9 mouse cellular contexts compared by ENCODE assay signal in the genomic region with DNA sequence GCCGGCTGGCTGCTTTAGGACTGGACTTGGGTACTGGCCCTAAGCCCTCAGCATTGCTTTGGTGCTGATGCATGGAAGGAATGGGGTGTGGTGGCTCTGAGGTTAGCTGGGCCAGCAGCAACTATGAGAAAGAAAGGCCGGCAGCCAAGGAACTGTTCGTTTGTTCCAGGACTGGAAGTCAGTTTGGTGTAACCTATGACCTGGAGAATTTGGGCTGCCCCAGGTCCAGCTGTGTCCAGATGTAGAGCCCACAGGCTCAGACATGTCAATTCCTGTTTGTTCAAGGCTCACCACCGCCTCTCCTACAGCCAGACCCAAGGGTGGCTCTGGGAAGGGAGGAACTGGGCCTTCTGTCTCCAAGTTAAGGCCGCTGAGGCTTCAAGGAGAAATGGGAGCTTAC. TPM values are rescaled to one million over a fixed set of nuclear protein-coding genes. Genes with fewer than 3 reads are reported as not detected.
DNase-seq lines count a peak whose midpoint lies in the region; ATAC-seq lines count a peak whose summit lies in the region.
"Had no signal": no experiment of that assay in that cellular context is flagged by ENCODE, and none has a peak within 500 bp of the region (broad histone marks: within the 10 kb centered on the region; RNA-seq: fewer than 3 reads in every experiment).

No protein-coding gene starts in this region.

- no peak overlapping the region for H3K4me3 ChIP-seq in kidney, embryonic 15.5 days (replicated peaks)
- H3K4me3 ChIP-seq in hindbrain, embryonic 10.5 days, result no peak overlapping the region
- H3K4me3 ChIP-seq: midbrain, embryonic 10.5 days had no signal

- no peak overlapping the region for H3K4me2 ChIP-seq in kidney, embryonic 15.5 days

- no peaks in the 10 kb centered on the region for H3K27me3 ChIP-seq in kidney, embryonic 15.5 days
- peaks cover 2% of the 10 kb centered on the region; the same call in 1 of the 2 replicates for H3K27me3 ChIP-seq in hindbrain, embryonic 10.5 days (ENCODE audit: insufficient read depth, poor library complexity, severe bottlenecking)

- peak; percentile 44 for DNase-seq in adrenal gland, postnatal 10 days
- no peak for DNase-seq in adrenal gland, postnatal 25 days
- DNase-seq in gastrocnemius, adult 8-10 months (ENCODE audit: low spot score in 2 of 2), result peak; percentile 49 to 57
- peak; percentile 67 for DNase-seq in lung, postnatal 25 days (ENCODE audit: low spot score)
- DNase-seq in hindbrain, embryonic 10.5 days (ENCODE audit: low spot score), result no peak
- DNase-seq in embryo, embryonic 9.5 days (ENCODE audit: extremely low spot score), result no peak

- H3K9me3 ChIP-seq in kidney, embryonic 15.5 days (replicated peaks), result no peaks in the 10 kb centered on the region
- H3K9me3 ChIP-seq in hindbrain, embryonic 10.5 days, result no peaks in the 10 kb centered on the region
- H3K9me3 ChIP-seq: midbrain, embryonic 10.5 days had no signal

- H3K27ac ChIP-seq in kidney, embryonic 15.5 days, result peak overlapping the region; percentile 70
- H3K27ac ChIP-seq in hindbrain, embryonic 10.5 days, result no peak overlapping the region
- H3K27ac ChIP-seq: midbrain, embryonic 10.5 days had no signal

- peaks cover 23% of the 10 kb centered on the region for H3K4me1 ChIP-seq in kidney, embryonic 15.5 days
- H3K4me1 ChIP-seq in hindbrain, embryonic 10.5 days (replicated peaks), result peaks cover 17% of the 10 kb centered on the region

- ATAC-seq in kidney, embryonic 15.5 days (replicated peaks; ENCODE audit: low FRiP score), result no peak
- no peak for ATAC-seq in CD4-positive, CD25-positive, alpha-beta regulatory T cell, adult 4 months

- WGBS in kidney, embryonic 15.5 days, result 58% methylated on average over 5 of the region's 5 CpGs
- 77% methylated on average over 5 of the region's 5 CpGs for WGBS in hindbrain, embryonic 10.5 days

- no peaks in the 10 kb centered on the region for H3K36me3 ChIP-seq in kidney, embryonic 15.5 days
- H3K36me3 ChIP-seq in hindbrain, embryonic 10.5 days, result no peaks in the 10 kb centered on the region
- H3K36me3 ChIP-seq: midbrain, embryonic 10.5 days had no signal

- H3K9ac ChIP-seq in kidney, embryonic 15.5 days, result no peak overlapping the region

RNA-seq across cellular contexts. Expression of a gene that starts 38.3 kb away (rescaled TPM):
- total RNA-seq in adrenal gland, postnatal 10 days (2021), result 10 to 100 TPM; 56.9 to 74.1 TPM
- total RNA-seq in adrenal gland, postnatal 25 days (2021), result 38.0 and 39.8 TPM in 2 replicates
- total RNA-seq in gastrocnemius, adult 8-10 months (2022), result 10 to 100 TPM; 11.0 to 30.6 (median 17.9) TPM
- polyA plus RNA-seq in kidney, embryonic 15.5 days (2015; fragmentation: Nextera tagmentation; extraction: Ambion mirVana), result 1.0 and 2.2 TPM in 2 replicates
- not detected for polyA plus RNA-seq in CD4-positive, CD25-positive, alpha-beta regulatory T cell, adult 4 months (2017; shearing (Covaris generic))
- polyA plus RNA-seq in hindbrain, embryonic 10.5 days (2016; fragmentation: Nextera tagmentation; extraction: Ambion mirVana), result 0.71 and 1.7 TPM in 2 replicates

RNA-seq across cellular contexts. Expression of a gene that starts 51.7 kb away (rescaled TPM):
- 1 to 10 TPM; 1.7 to 2.5 TPM for total RNA-seq in adrenal gland, postnatal 10 days (2021)
- 1.0 and 1.2 TPM in 2 replicates for total RNA-seq in adrenal gland, postnatal 25 days (2021)
- under 1 TPM in 1 of 4 experiments, not detected in 3; 0.29 TPM for total RNA-seq in gastrocnemius, adult 8-10 months (2022)
- polyA plus RNA-seq in kidney, embryonic 15.5 days (2015; fragmentation: Nextera tagmentation; extraction: Ambion mirVana), result 0.27 and 0.56 TPM in 2 replicates
- not detected for polyA plus RNA-seq in CD4-positive, CD25-positive, alpha-beta regulatory T cell, adult 4 months (2017; shearing (Covaris generic))
- 2.1 and 3.6 TPM in 2 replicates for polyA plus RNA-seq in hindbrain, embryonic 10.5 days (2016; fragmentation: Nextera tagmentation; extraction: Ambion mirVana)

Comparison
In these comparisons a context has a peak if more than half of its experiments do, and no peak if none do; other contexts are left out.
1. DNase-seq: peak in adrenal gland, postnatal 10 days (single experiment), gastrocnemius, adult 8-10 months (2 of 2) and lung, postnatal 25 days (single experiment); none in adrenal gland, postnatal 25 days (single experiment), hindbrain, embryonic 10.5 days (single experiment) and embryo, embryonic 9.5 days (single experiment).